Comparison of ENCODE assay signal across 1 mouse cellular context in the genomic region with DNA sequence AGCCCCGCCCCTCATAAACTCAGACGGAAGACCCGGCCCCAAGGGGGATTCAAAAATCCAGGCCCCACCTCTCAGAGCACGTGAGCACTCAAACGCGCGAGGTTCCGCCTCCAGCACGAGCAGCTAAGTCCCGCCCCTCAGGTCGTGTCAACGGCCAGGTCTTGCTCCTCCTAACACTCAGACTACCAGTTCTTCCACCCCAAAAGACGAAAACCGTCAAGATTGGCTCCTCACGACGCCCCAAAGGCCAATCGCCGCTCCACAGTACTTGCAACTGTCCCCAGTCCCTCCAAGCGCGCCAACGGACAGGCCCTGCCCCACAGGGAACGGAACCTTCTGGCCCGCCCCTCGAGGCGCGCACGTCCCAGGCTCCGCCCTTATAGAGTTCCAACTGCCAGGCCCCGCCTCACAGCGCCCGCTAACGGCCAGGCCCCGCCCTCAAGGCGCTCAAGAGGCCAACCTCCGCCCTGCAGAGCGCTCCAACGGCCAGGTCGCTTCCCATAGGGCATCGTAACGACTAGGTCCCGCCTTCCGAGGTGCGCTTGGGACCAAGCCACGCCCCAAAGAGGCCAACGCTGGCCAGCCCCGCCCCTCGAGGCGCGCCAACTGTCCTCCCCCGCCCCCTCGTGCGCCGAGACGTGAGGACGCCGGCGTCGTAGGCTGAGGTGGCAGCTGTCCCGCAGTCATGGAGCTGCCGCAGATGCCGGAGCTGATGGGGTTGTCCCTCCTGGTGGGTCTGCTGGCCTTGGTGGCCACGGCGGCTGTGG.
A peak's percentile ranks its signal among the peaks of the same experiment; 100 is the strongest.
TF ChIP-seq lines count a peak whose summit lies in the region.

Tbl2 (plus strand) TSS at position 605 of the 767 bp plus-strand sequence.

TF ChIP-seq in myocyte, 11 proteins besides CTCF, POLR2A, EP300 and RAD21 (continued from another document):
- TF ChIP-seq SRF (IDR thresholded peaks at IDR 0.05; ENCODE audit: control insufficient read depth, insufficient read length, low read depth) (no peak), E2F4 (IDR thresholded peaks at IDR 0.05; ENCODE audit: insufficient read depth) (peak; percentile 43), REST (IDR thresholded peaks at IDR 0.05; ENCODE audit: insufficient read depth, insufficient read length) (peak; percentile 47), MYOD1 (IDR thresholded peaks at IDR 0.05; ENCODE audit: control insufficient read depth in 1 of 3, insufficient read length in 2 of 3, low read depth in 2 of 3) (peak in 2 of 3 experiments; percentile 77 to 93), TCF3 (IDR thresholded peaks at IDR 0.05; ENCODE audit: insufficient read length, low read depth) (no peak), CEBPB (IDR thresholded peaks at IDR 0.05; ENCODE audit: insufficient read depth, poor library complexity, severe bottlenecking) (no peak)
